Mouse (Mus musculus): ENCODE results near the gene Adat1. TPM values are rescaled to one million over a fixed set of nuclear protein-coding genes. Genes with fewer than 3 reads are reported as not detected.

The Adat1 gene
- 6.5 TPM in 2 replicates for polyA plus RNA-seq (2016; fragmentation: Nextera tagmentation; extraction: Ambion mirVana)

DNA sequence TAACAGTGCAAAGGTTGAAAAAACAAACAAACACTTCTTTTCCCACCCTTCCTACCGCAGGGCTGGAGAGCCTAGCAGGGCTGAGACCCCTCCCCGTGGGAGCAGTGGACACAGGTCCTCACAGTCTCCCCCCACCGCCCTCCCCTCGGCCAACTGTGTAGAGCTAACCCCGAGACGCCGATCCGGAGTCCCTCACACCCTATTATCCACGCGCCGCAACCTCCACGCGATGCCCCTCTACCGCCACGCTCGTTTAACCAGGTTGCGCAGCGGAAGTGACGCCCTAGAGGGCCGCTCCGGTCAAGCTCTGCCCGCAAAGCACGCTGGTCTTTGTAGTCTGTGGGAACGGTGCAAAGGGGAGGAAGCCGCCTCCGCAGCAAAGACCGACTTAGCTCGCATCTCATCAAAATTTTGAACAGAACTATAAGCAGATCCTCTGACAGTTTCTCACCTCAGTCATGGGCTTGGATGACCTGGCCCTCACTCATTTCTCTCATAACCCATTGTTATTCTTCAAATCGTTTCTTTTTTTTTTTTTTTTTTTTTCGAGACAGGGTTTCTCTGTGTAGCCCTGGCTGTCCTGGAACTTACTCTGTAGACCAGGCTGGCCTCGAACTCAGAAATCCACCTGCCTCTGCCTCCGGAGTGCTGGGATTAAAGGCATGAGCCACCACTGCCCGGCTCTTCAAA lies at the start of gene Adat1:
Gene Adat1, minus strand, starts transcription at position 290 of the 690 bp plus-strand sequence.
- Histone ChIP-seq H3K4me3 (peak within 1 kb of the TSS; percentile 93), H3K36me3 (peaks cover 63% of the 10 kb centered on the region), H3K9me3 (replicated peaks) (no peaks in the 10 kb centered on the region), H3K4me2 (peak within 1 kb of the TSS; percentile 68), H3K4me1 (replicated peaks) (peaks cover 6% of the 10 kb centered on the region; the same call in 1 of the 2 replicates), H3K9ac (peak within 1 kb of the TSS; percentile 92), H3K27ac (ENCODE audit: poor library complexity, severe bottlenecking) (0 out of 2 replicates have a peak within 1 kb of the TSS, but pooled peaks have one; percentile 26), H3K27me3 (replicated peaks) (no peaks in the 10 kb centered on the region)
- 6% methylated on average over 33 of the region's 33 CpGs for WGBS
- ATAC-seq (ENCODE audit: insufficient number of reproducible peaks, low FRiP score), result peak; percentile 89

DNA sequence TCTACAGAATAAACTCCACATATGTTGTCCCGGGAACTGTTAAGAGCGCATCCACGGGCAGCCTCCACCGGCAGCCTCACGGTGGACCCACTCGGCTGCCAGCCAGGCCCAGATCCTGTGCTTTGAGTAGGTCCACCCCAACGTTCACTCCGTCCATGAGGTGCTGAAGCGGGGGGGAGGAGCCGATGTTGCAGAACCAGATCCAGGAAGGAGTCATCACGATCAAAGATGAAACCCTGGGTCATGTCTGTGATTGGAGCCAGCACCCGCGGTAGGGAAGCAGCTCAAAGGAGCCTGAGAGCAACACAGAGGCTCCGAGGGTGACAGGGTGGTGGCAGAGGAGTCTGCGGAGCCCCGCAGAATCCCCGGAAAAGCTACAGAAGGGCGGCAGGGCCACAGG lies 45.4 kb upstream of the Adat1 start:
- Histone ChIP-seq H3K27me3 (replicated peaks) (no peaks in the 10 kb centered on the region), H3K9ac (no peak overlapping the region), H3K4me3 (no peak overlapping the region), H3K9me3 (replicated peaks) (no peaks in the 10 kb centered on the region), H3K4me1 (replicated peaks) (no peaks in the 10 kb centered on the region), H3K4me2 (no peak overlapping the region), H3K36me3 (no peaks in the 10 kb centered on the region), H3K27ac (ENCODE audit: poor library complexity, severe bottlenecking) (no peak overlapping the region)
- no peak for ATAC-seq (ENCODE audit: insufficient number of reproducible peaks, low FRiP score)
- whole genome bisulfite sequencing, result 66% methylated on average over 18 of the region's 18 CpGs

DNA sequence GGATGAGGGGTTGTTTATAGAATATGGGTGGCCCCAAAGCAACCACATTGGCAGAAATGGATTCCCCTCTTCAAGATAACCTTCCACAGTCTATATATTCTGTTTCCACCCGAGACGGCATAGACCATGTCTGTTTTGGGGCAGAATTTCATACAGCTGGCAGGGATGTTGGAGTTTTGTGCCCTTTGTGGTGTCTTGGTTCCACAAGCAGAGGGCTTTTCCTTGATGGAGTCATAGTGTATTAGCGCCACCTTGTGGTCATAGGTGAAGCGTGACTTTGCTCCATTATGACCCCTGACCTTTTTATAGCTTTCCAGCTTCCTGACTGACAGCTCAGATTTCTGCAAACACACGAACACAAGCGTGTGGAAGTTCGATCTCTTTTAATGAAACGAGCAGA lies 42.5 kb upstream of the Adat1 start:
- Histone ChIP-seq H3K4me2 (no peak overlapping the region), H3K27me3 (replicated peaks) (no peaks in the 10 kb centered on the region), H3K27ac (ENCODE audit: poor library complexity, severe bottlenecking) (no peak overlapping the region), H3K9ac (no peak overlapping the region), H3K9me3 (replicated peaks) (no peaks in the 10 kb centered on the region), H3K36me3 (no peaks in the 10 kb centered on the region), H3K4me1 (replicated peaks) (no peaks in the 10 kb centered on the region), H3K4me3 (no peak overlapping the region)
- ATAC-seq (ENCODE audit: insufficient number of reproducible peaks, low FRiP score), result no peak
- 11% methylated on average over 8 of the region's 8 CpGs for WGBS

DNA sequence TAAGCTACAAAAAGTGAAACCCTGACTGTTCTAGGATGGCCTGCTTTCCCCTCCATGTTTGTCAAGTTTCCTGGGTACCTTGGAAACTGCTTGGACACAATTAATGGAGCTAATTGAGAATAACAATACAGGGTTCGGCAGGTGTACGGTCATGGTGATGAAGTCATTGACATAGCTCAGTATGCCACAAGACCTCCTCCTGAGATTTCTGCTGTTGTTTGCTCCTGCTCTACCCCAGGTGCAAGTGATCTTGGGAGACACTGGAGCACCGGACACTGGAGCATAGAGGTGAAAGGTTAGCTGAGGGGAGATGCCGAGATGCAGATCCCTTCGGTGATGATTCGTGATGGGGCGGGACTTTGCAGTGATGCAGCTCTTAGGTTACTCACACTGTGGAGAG lies 41.0 kb upstream of the Adat1 start:
- H3K27ac ChIP-seq (ENCODE audit: poor library complexity, severe bottlenecking), result no peak overlapping the region
- H3K4me2 ChIP-seq, result no peak overlapping the region

DNA sequence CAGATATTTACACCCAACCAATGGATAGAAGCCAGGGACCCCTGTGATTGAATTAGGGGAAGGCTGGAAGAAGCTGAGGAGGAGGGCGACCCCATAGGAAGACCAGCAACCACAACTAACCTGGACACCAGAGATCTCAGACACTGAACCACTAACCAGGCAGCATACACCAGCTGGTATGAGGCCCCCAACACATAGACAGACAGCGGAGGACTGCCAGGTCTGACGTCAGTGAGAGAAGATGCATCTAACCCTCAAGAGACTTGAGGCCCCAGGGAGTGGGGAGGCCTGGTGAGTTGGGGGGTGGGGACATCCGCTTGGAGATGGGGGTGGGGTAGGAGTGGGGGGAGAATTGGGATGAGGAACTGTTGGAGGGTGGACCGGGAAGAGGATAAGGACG lies 38.6 kb upstream of the Adat1 start:
- ATAC-seq (ENCODE audit: insufficient number of reproducible peaks, low FRiP score), result no peak
- no peaks in the 10 kb centered on the region for H3K27me3 ChIP-seq (replicated peaks)
- no peak overlapping the region for H3K4me2 ChIP-seq
- no peaks in the 10 kb centered on the region for H3K36me3 ChIP-seq
- WGBS, result 47% methylated on average over 6 of the region's 6 CpGs
- no peak overlapping the region for H3K27ac ChIP-seq (ENCODE audit: poor library complexity, severe bottlenecking)
- H3K9ac ChIP-seq, result no peak overlapping the region
- H3K4me3 ChIP-seq, result no peak overlapping the region
- H3K4me1 ChIP-seq (replicated peaks), result no peaks in the 10 kb centered on the region
- H3K9me3 ChIP-seq (replicated peaks), result no peaks in the 10 kb centered on the region

More for the DNA sequence above, 41.0 kb upstream of the Adat1 start:
- H3K9ac ChIP-seq, result no peak overlapping the region
- no peak for ATAC-seq (ENCODE audit: insufficient number of reproducible peaks, low FRiP score)
- no peaks in the 10 kb centered on the region for H3K36me3 ChIP-seq
- no peaks in the 10 kb centered on the region for H3K27me3 ChIP-seq (replicated peaks)
- no peaks in the 10 kb centered on the region for H3K4me1 ChIP-seq (replicated peaks)
- no peaks in the 10 kb centered on the region for H3K9me3 ChIP-seq (replicated peaks)
- no peak overlapping the region for H3K4me3 ChIP-seq
- 56% methylated on average over 7 of the region's 7 CpGs for WGBS

DNA sequence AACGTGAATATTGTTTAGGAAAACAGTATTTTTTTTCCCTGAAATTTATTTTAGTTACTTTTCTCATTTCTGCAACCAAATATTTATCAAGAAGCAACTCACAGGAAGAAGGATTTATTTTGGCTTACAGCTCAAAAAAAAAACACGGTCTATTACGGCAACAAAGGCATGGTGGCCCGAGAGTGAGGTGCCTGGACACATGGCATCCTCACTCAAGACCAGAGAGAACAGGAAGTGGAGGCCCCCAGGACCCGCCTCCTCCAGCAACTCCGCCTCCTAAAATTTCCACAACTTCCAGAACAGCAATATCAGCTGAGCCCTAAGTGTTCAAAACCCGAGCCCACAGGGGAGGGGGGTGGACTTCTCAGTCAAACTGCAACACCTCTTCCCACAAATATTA lies 37.4 kb upstream of the Adat1 start:
- Histone ChIP-seq H3K9ac (no peak overlapping the region), H3K27me3 (replicated peaks) (no peaks in the 10 kb centered on the region), H3K4me3 (no peak overlapping the region), H3K27ac (ENCODE audit: poor library complexity, severe bottlenecking) (no peak overlapping the region), H3K4me1 (replicated peaks) (no peaks in the 10 kb centered on the region), H3K4me2 (no peak overlapping the region), H3K36me3 (no peaks in the 10 kb centered on the region), H3K9me3 (replicated peaks) (no peaks in the 10 kb centered on the region)
- no peak for ATAC-seq (ENCODE audit: insufficient number of reproducible peaks, low FRiP score)
- 75% methylated on average over 7 of the region's 7 CpGs for WGBS

DNA sequence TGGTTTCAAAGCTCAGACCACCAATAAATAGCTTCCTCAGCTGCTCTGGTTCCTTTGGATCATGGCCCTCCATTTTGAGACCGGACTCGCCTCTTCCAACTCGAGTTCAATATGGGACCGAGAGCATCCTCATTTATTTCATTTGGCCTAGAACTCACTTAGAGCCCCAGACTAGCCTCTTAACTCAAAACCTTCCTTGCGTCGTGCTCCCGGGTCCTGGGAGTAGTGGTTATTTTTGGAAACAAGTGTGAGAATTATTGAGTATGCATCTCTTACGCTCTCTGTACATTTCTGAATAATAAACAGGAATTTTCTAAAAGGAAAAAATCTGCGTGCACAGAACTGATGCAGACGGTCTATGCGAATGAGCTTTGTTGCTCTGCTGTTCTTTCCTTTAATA lies 22.8 kb upstream of the Adat1 start, which contains the start of gene Gm6793:
Gene Gm6793, minus strand, starts transcription at position 101 of the 400 bp plus-strand sequence.
- peaks cover 17% of the 10 kb centered on the region for H3K4me1 ChIP-seq (replicated peaks)
- no peak within 1 kb of the TSS for H3K27ac ChIP-seq (ENCODE audit: poor library complexity, severe bottlenecking)
- peaks cover 33% of the 10 kb centered on the region for H3K36me3 ChIP-seq
- H3K9me3 ChIP-seq (replicated peaks), result no peaks in the 10 kb centered on the region
- H3K4me2 ChIP-seq, result no peak within 1 kb of the TSS
- H3K4me3 ChIP-seq, result no peak within 1 kb of the TSS
- H3K9ac ChIP-seq, result no peak within 1 kb of the TSS
- WGBS, result 85% methylated on average over 11 of the region's 11 CpGs
- no peak for ATAC-seq (ENCODE audit: insufficient number of reproducible peaks, low FRiP score)
- H3K27me3 ChIP-seq (replicated peaks), result no peaks in the 10 kb centered on the region

DNA sequence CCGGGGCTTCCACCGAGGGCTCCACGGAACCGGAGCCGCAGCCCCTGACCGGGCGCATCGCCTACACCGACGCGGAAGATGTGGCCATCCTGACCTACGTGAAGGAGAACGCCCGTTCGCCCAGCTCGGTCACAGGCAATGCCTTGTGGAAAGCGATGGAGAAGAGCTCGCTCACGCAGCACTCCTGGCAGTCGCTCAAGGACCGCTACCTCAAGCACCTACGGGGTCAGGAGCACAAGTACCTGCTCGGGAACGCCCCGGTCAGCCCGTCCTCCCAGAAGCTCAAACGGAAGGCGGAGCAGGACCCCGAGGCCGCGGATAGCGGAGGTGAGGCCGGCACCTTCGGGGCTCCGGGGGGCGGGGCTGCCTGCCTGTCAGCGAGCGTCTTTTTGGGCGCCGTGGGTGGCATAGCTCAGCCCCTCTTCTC lies 19.7 kb upstream of the Adat1 start:
- H3K4me1 ChIP-seq (replicated peaks), result peaks cover 24% of the 10 kb centered on the region
- 0% methylated on average over 40 of the region's 40 CpGs for WGBS
- no peaks in the 10 kb centered on the region for H3K27me3 ChIP-seq (replicated peaks)
- H3K27ac ChIP-seq (ENCODE audit: poor library complexity, severe bottlenecking), result peak overlapping the region; percentile 68
- peak overlapping the region; percentile 91 for H3K4me3 ChIP-seq
- no peaks in the 10 kb centered on the region for H3K9me3 ChIP-seq (replicated peaks)
- H3K4me2 ChIP-seq, result peak overlapping the region; percentile 80
- peak overlapping the region; percentile 92 for H3K9ac ChIP-seq
- ATAC-seq (ENCODE audit: insufficient number of reproducible peaks, low FRiP score), result peak; percentile 61
- H3K36me3 ChIP-seq, result peaks cover 13% of the 10 kb centered on the region

DNA sequence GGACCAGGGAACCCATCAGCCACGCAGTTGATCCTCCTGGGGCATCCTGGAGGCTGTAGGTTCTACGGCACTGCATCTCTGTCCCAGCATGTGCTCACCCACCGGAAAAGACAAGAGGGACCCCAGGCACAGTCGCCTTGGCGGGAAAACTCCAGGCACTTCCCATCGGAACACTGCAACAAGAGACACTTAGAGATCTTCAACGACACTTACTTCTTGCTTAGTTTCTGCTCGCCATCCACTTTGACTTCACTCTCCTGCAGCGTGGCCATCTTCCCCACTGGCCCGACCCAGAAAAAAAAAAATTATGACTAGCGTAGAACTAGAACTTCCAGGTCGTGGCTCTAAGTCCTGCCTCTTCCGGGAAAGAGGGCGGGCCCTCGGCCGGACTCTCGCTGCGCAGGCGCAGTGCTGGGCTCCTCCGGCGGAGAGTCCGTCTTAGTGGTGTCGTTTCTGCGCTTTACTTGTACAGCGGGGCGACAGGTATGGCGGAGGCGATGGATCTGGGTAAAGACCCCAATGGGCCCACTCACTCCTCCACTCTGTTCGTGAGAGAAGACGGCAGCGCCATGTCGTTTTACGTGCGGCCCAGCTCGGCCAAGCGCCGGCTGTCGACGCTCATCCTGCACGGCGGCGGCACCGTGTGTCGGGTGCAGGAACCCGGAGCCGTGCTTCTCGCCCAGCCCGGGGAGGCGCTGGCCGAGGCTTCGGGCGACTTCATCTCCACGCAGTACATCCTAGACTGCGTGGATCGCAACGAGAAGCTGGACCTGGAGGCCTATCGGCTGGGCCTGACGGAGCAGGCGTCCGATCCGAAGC lies 19.1 kb upstream of the Adat1 start, which contains the start of the genes Kars and Terf2ip:
Gene Kars, minus strand, starts transcription at position 327 of the 819 bp plus-strand sequence.
Gene Terf2ip, plus strand, starts transcription at position 402 of the 819 bp plus-strand sequence.
- H3K4me3 ChIP-seq, result peak within 1 kb of the TSS; percentile 91
- peak within 1 kb of the TSS; percentile 80 for H3K4me2 ChIP-seq
- no peaks in the 10 kb centered on the region for H3K27me3 ChIP-seq (replicated peaks)
- WGBS, result under 1% methylated on average over 61 of the region's 61 CpGs
- H3K27ac ChIP-seq (ENCODE audit: poor library complexity, severe bottlenecking), result peak within 1 kb of the TSS; percentile 68
- peaks cover 24% of the 10 kb centered on the region for H3K4me1 ChIP-seq (replicated peaks)
- peaks cover 10% of the 10 kb centered on the region for H3K36me3 ChIP-seq
- no peaks in the 10 kb centered on the region for H3K9me3 ChIP-seq (replicated peaks)
- H3K9ac ChIP-seq, result peak within 1 kb of the TSS; percentile 92
- peak; percentile 92 for ATAC-seq (ENCODE audit: insufficient number of reproducible peaks, low FRiP score)

DNA sequence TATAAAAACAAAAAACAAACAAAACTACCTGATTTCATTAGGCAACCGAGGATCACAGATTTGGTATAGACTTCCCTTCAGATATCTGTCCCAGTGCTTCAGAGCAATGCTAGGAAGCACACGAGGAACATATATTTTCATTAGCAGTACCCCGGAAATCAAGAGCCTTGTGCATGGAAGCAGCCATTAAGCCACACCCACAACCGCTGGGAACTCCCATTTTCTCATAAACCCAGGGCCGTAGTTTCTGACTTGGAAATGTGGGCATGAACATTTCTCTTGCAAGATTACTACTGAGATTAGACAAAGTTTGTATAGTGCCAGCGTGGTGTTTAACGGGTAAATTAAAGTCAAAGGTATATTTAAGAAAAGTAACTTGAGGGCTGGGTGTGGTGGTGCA lies 17.5 kb upstream of the Adat1 start:
- Histone ChIP-seq H3K9me3 (replicated peaks) (no peaks in the 10 kb centered on the region), H3K4me2 (no peak overlapping the region), H3K9ac (no peak overlapping the region), H3K4me3 (no peak overlapping the region), H3K27ac (ENCODE audit: poor library complexity, severe bottlenecking) (no peak overlapping the region), H3K27me3 (replicated peaks) (no peaks in the 10 kb centered on the region), H3K4me1 (replicated peaks) (peaks cover 24% of the 10 kb centered on the region), H3K36me3 (peaks cover 23% of the 10 kb centered on the region)
- no peak for ATAC-seq (ENCODE audit: insufficient number of reproducible peaks, low FRiP score)
- 88% methylated on average over 7 of the region's 7 CpGs for WGBS

DNA sequence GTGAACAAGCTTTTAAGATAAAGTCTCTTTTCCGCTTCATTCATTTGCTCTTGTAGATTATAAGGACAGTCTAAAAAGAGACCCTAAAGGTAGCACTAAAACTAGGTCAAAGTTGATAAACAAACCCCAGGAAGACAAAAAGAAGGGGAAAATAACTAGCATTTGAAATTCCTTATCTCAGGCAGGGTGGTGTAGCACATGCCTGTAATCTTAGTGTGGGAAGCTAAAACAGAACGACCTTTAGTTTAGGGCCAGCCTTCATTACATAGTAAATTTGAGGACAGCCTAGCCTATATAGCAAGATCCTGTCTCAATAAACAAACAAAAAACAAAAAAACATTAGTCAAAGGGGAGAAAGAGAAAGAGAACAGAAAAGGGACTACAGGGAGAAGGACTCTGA lies 15.6 kb upstream of the Adat1 start:
- ATAC-seq (ENCODE audit: insufficient number of reproducible peaks, low FRiP score), result no peak
- 82% methylated on average over 2 of the region's 2 CpGs for WGBS
- Histone ChIP-seq H3K27me3 (replicated peaks) (no peaks in the 10 kb centered on the region), H3K4me1 (replicated peaks) (peaks cover 17% of the 10 kb centered on the region), H3K4me3 (no peak overlapping the region), H3K9me3 (replicated peaks) (no peaks in the 10 kb centered on the region), H3K27ac (ENCODE audit: poor library complexity, severe bottlenecking) (no peak overlapping the region), H3K4me2 (no peak overlapping the region), H3K9ac (no peak overlapping the region), H3K36me3 (peaks cover 39% of the 10 kb centered on the region)
